Mouse (Mus musculus): ENCODE data around the gene Setx. TPM values are rescaled to one million over a fixed set of nuclear protein-coding genes. Genes with fewer than 3 reads are reported as not detected.

Setx gene
- 82.1 TPM for polyA plus RNA-seq (2017; shearing (Covaris generic))

GRCm38 (mm10) chr2:29123907-29124569, at the start of gene Setx:
Setx (plus strand) TSS chr2:29124181.

Other genes with a start within 250 kb of the Setx start
- gene Barhl1, start 207.5 kb upstream of the Setx start, polyA plus RNA-seq (2017; shearing (Covaris generic)): not detected
- 0.83 TPM for gene Cfap77, start 69.1 kb upstream of the Setx start, polyA plus RNA-seq (2017; shearing (Covaris generic))
- 24.1 TPM for gene Ttf1, start 63.9 kb upstream of the Setx start, polyA plus RNA-seq (2017; shearing (Covaris generic))
- 4.5 TPM for gene Ntng2, start 128.8 kb downstream of the Setx start, polyA plus RNA-seq (2017; shearing (Covaris generic))
- gene Med27, start 222.6 kb downstream of the Setx start, polyA plus RNA-seq (2017; shearing (Covaris generic)): 48.7 TPM

Data from CD4-positive, CD25-positive, alpha-beta regulatory T cell (primary cell).